ENCODE assay signal across 8 mouse cellular contexts in genomic region chr8:70667071-70667470, GRCm38 (mm10). TPM values are rescaled to one million over a fixed set of nuclear protein-coding genes. Genes with fewer than 3 reads are reported as not detected.
DNase-seq lines count a peak whose midpoint lies in the region; ATAC-seq and TF ChIP-seq lines count a peak whose summit lies in the region.

No protein-coding gene starts in this region.

- no peaks in the 10 kb centered on the region for H3K27me3 ChIP-seq in liver, postnatal 0 days (ENCODE audit: insufficient read depth, low read length)
- H3K27me3 ChIP-seq in lung, postnatal 0 days (replicated peaks; ENCODE audit: insufficient read depth, low read length), result no peaks in the 10 kb centered on the region

- no peak overlapping the region for H3K9ac ChIP-seq in liver, postnatal 0 days (replicated peaks)
- H3K9ac ChIP-seq in lung, postnatal 0 days (replicated peaks; ENCODE audit: low read depth), result no peak overlapping the region

- TF ChIP-seq CTCF in liver, postnatal 0 days (IDR thresholded peaks at IDR 0.05; ENCODE audit: low read depth), result no peak
- no peak for TF ChIP-seq CTCF in lung, postnatal 0 days (IDR thresholded peaks at IDR 0.05)

- no peaks in the 10 kb centered on the region for H3K9me3 ChIP-seq in liver, postnatal 0 days (ENCODE audit: low read length)
- H3K9me3 ChIP-seq in lung, postnatal 0 days (ENCODE audit: low read length), result no peaks in the 10 kb centered on the region

- ATAC-seq in liver, postnatal 0 days, result no peak
- peak; percentile 75 for ATAC-seq in lung, postnatal 0 days
- ATAC-seq in inflammation-experienced regulatory T-cells, adult 6 months, result no peak

- no peak for TF ChIP-seq EP300 in liver, postnatal 0 days (IDR thresholded peaks at IDR 0.05; ENCODE audit: low read depth)
- TF ChIP-seq EP300 in lung, postnatal 0 days (IDR thresholded peaks at IDR 0.05), result no peak

- H3K36me3 ChIP-seq in liver, postnatal 0 days (replicated peaks; ENCODE audit: insufficient read depth, low read length), result no peaks in the 10 kb centered on the region
- no peaks in the 10 kb centered on the region for H3K36me3 ChIP-seq in lung, postnatal 0 days (ENCODE audit: insufficient read depth, low read length)

- H3K4me1 ChIP-seq in liver, postnatal 0 days (ENCODE audit: insufficient read depth), result peaks cover 6% of the 10 kb centered on the region
- no peaks in the 10 kb centered on the region for H3K4me1 ChIP-seq in lung, postnatal 0 days (ENCODE audit: insufficient read depth, low read depth, low read length)

- 59% methylated on average over 5 of the region's 5 CpGs for WGBS in liver, postnatal 0 days (ENCODE audit: insufficient replicate concordance)
- 41% methylated on average over 5 of the region's 5 CpGs for WGBS in lung, postnatal 0 days

- H3K4me2 ChIP-seq in liver, postnatal 0 days (ENCODE audit: low read depth, low read length), result no peak overlapping the region
- no peak overlapping the region for H3K4me2 ChIP-seq in lung, postnatal 0 days (replicated peaks; ENCODE audit: low read depth, low read length)

- no peak overlapping the region for H3K27ac ChIP-seq in liver, postnatal 0 days (ENCODE audit: low read depth)
- no peak overlapping the region for H3K27ac ChIP-seq in lung, postnatal 0 days (ENCODE audit: low read length)

- no peak overlapping the region for H3K4me3 ChIP-seq in liver, postnatal 0 days (ENCODE audit: low read depth, low read length)
- H3K4me3 ChIP-seq in lung, postnatal 0 days (ENCODE audit: low read depth, low read length), result no peak overlapping the region

- peak; percentile 61 for DNase-seq in adrenal gland, postnatal 10 days
- DNase-seq in adrenal gland, adult (ENCODE audit: inconsistent age in 2 of 2, low spot score in 1 of 2), result no peak
- DNase-seq in liver, result peak; percentile 54
- DNase-seq in liver, postnatal 0 days, result no peak
- DNase-seq in heart, postnatal 4 days, result peak; percentile 66
- DNase-seq in lung, postnatal 0 days (ENCODE audit: low spot score), result peak; percentile 53
- no peak for DNase-seq in cerebellum, postnatal 36 days

RNA-seq across cellular contexts. Expression of gene Lsm4, which starts 6.0 kb away (rescaled TPM):
- total RNA-seq in adrenal gland, postnatal 10 days (2021), result 10 to 100 TPM; 91.5 to 94.7 TPM
- polyA plus RNA-seq in liver, postnatal 0 days (2015; fragmentation: Nextera tagmentation; extraction: Ambion mirVana), result 98.5 and 103 TPM in 2 replicates
- 100 to 1,000 TPM; 107 to 120 TPM for total RNA-seq in heart, postnatal 4 days (2021)
- polyA plus RNA-seq in lung, postnatal 0 days (2015; fragmentation: Nextera tagmentation; extraction: Ambion mirVana), result 95.9 and 104 TPM in 2 replicates
- polyA plus RNA-seq in inflammation-experienced regulatory T-cells, adult 6 months (2017; shearing (Covaris generic)), result 100 to 1,000 TPM in 1 of 3 experiments, 10 to 100 TPM in 2; 79.0 to 128 (median 97.8) TPM

RNA-seq across cellular contexts. Expression of gene Pgpep1, which starts 6.9 kb away (rescaled TPM):
- 10 to 100 TPM; 65.7 to 80.6 TPM for total RNA-seq in adrenal gland, postnatal 10 days (2021)
- 31.0 and 32.2 TPM in 2 replicates for polyA plus RNA-seq in liver, postnatal 0 days (2015; fragmentation: Nextera tagmentation; extraction: Ambion mirVana)
- total RNA-seq in heart, postnatal 4 days (2021), result 10 to 100 TPM; 32.2 to 38.4 TPM
- polyA plus RNA-seq in lung, postnatal 0 days (2015; fragmentation: Nextera tagmentation; extraction: Ambion mirVana), result 32.9 and 34.4 TPM in 2 replicates
- 1 to 10 TPM; 3.8 to 6.4 (median 4.8) TPM for polyA plus RNA-seq in inflammation-experienced regulatory T-cells, adult 6 months (2017; shearing (Covaris generic))

RNA-seq across cellular contexts. Expression of gene Jund, which starts 31.7 kb away (rescaled TPM):
- 100 to 1,000 TPM; 149 to 185 TPM for total RNA-seq in adrenal gland, postnatal 10 days (2021)
- polyA plus RNA-seq in liver, postnatal 0 days (2015; fragmentation: Nextera tagmentation; extraction: Ambion mirVana), result 19.6 and 38.4 TPM in 2 replicates
- 100 to 1,000 TPM; 254 to 261 TPM for total RNA-seq in heart, postnatal 4 days (2021)
- 107 and 109 TPM in 2 replicates for polyA plus RNA-seq in lung, postnatal 0 days (2015; fragmentation: Nextera tagmentation; extraction: Ambion mirVana)
- polyA plus RNA-seq in inflammation-experienced regulatory T-cells, adult 6 months (2017; shearing (Covaris generic)), result 10 to 100 TPM; 13.9 to 23.2 (median 16.6) TPM

RNA-seq across cellular contexts. Expression of gene Gdf15, which starts 34.8 kb away (rescaled TPM):
- 1 to 10 TPM in 1 of 2 experiments, under 1 TPM in 1; 0.79 to 1.7 TPM for total RNA-seq in adrenal gland, postnatal 10 days (2021)
- 2.1 and 2.3 TPM in 2 replicates for polyA plus RNA-seq in liver, postnatal 0 days (2015; fragmentation: Nextera tagmentation; extraction: Ambion mirVana)
- total RNA-seq in heart, postnatal 4 days (2021), result 1 to 10 TPM; 2.7 to 3.5 TPM
- 1.3 and 2.3 TPM in 2 replicates for polyA plus RNA-seq in lung, postnatal 0 days (2015; fragmentation: Nextera tagmentation; extraction: Ambion mirVana)
- polyA plus RNA-seq in inflammation-experienced regulatory T-cells, adult 6 months (2017; shearing (Covaris generic)), result not detected

RNA-seq across cellular contexts. Expression of gene Iqcn, which starts 36.2 kb away (rescaled TPM):
- under 1 TPM; 0.15 to 0.30 TPM for total RNA-seq in adrenal gland, postnatal 10 days (2021)
- 0.02 TPM in 1 of 2 replicates, not detected in the other for polyA plus RNA-seq in liver, postnatal 0 days (2015; fragmentation: Nextera tagmentation; extraction: Ambion mirVana)
- under 1 TPM; 0.10 to 0.11 TPM for total RNA-seq in heart, postnatal 4 days (2021)
- 0.04 and 0.07 TPM in 2 replicates for polyA plus RNA-seq in lung, postnatal 0 days (2015; fragmentation: Nextera tagmentation; extraction: Ambion mirVana)
- polyA plus RNA-seq in inflammation-experienced regulatory T-cells, adult 6 months (2017; shearing (Covaris generic)), result not detected

Comparison
In these comparisons a context has a peak if more than half of its experiments do, and no peak if none do; other contexts are left out.
1. DNase-seq: peak in adrenal gland, postnatal 10 days (single experiment), liver (single experiment), heart, postnatal 4 days (single experiment) and lung, postnatal 0 days (single experiment); none in adrenal gland, adult (0 of 2), liver, postnatal 0 days (single experiment) and cerebellum, postnatal 36 days (0 of 2).